Mouse (Mus musculus): ENCODE measurements around the gene N4bp1. TPM values are rescaled to one million over a fixed set of nuclear protein-coding genes. Genes with fewer than 3 reads are reported as not detected.

Gene N4bp1
- polyA plus RNA-seq, 1 experiment from 2014 or later: 11.3 TPM

- H3K4me3 ChIP-seq (ENCODE audit: low read depth, low read length): no peak overlapping the region
- H3K4me1 ChIP-seq (replicated peaks; ENCODE audit: control insufficient read depth, insufficient read depth, low read length): no peaks in the 10 kb centered on the region
- no peak for ATAC-seq (replicated peaks; ENCODE audit: low FRiP score)
- no peak overlapping the region for H3K27ac ChIP-seq (ENCODE audit: low read depth, low read length)
- no peaks in the 10 kb centered on the region for H3K9me3 ChIP-seq (ENCODE audit: control insufficient read depth, low read length)
- no peaks in the 10 kb centered on the region; the same call in 1 of the 2 replicates for H3K36me3 ChIP-seq (ENCODE audit: control insufficient read depth, insufficient read depth, low read length)
- DNase-seq (ENCODE audit: low spot score): no peak
- no peaks in the 10 kb centered on the region for H3K27me3 ChIP-seq (ENCODE audit: control insufficient read depth, insufficient read depth, low read length)
- H3K9ac ChIP-seq (ENCODE audit: low read length): no peak overlapping the region
- H3K4me2 ChIP-seq (ENCODE audit: low read depth, low read length, severe bottlenecking): no peak overlapping the region
- 75% methylated on average over 2 of the region's 2 CpGs for WGBS
Measured at GRCm38 (mm10) chr8:86873151-86873550, 11.9 kb downstream of the N4bp1 start.

GRCm38 (mm10) chr8:86872097-86872815 is 12.8 kb downstream of the N4bp1 start:
- Histone ChIP-seq H3K36me3 (ENCODE audit: control insufficient read depth, insufficient read depth, low read length) (no peaks in the 10 kb centered on the region; the same call in 1 of the 2 replicates), H3K27me3 (ENCODE audit: control insufficient read depth, insufficient read depth, low read length) (no peaks in the 10 kb centered on the region), H3K4me1 (replicated peaks; ENCODE audit: control insufficient read depth, insufficient read depth, low read length) (no peaks in the 10 kb centered on the region), H3K4me2 (ENCODE audit: low read depth, low read length, severe bottlenecking) (no peak overlapping the region), H3K27ac (ENCODE audit: low read depth, low read length) (no peak overlapping the region), H3K9ac (ENCODE audit: low read length) (no peak overlapping the region), H3K9me3 (ENCODE audit: control insufficient read depth, low read length) (no peaks in the 10 kb centered on the region), H3K4me3 (ENCODE audit: low read depth, low read length) (no peak overlapping the region)
- DNase-seq (ENCODE audit: low spot score) (no peak), ATAC-seq (replicated peaks; ENCODE audit: low FRiP score) (no peak)
- 96% methylated on average over 11 of the region's 11 CpGs for WGBS

GRCm38 (mm10) chr8:86871421-86871820 is 13.6 kb downstream of the N4bp1 start:
- Histone ChIP-seq H3K27me3 (ENCODE audit: control insufficient read depth, insufficient read depth, low read length) (no peaks in the 10 kb centered on the region), H3K4me2 (ENCODE audit: low read depth, low read length, severe bottlenecking) (no peak overlapping the region), H3K9me3 (ENCODE audit: control insufficient read depth, low read length) (no peaks in the 10 kb centered on the region), H3K4me1 (replicated peaks; ENCODE audit: control insufficient read depth, insufficient read depth, low read length) (no peaks in the 10 kb centered on the region), H3K4me3 (ENCODE audit: low read depth, low read length) (no peak overlapping the region), H3K9ac (ENCODE audit: low read length) (no peak overlapping the region), H3K36me3 (ENCODE audit: control insufficient read depth, insufficient read depth, low read length) (no peaks in the 10 kb centered on the region; the same call in 1 of the 2 replicates), H3K27ac (ENCODE audit: low read depth, low read length) (no peak overlapping the region)
- no peak for DNase-seq (ENCODE audit: low spot score)
- no peak for ATAC-seq (replicated peaks; ENCODE audit: low FRiP score)
- 98% methylated on average over 2 of the region's 2 CpGs for WGBS

- DNase-seq (ENCODE audit: low spot score) (no peak), ATAC-seq (replicated peaks; ENCODE audit: low FRiP score) (no peak)
- Histone ChIP-seq H3K36me3 (ENCODE audit: control insufficient read depth, insufficient read depth, low read length) (no peaks in the 10 kb centered on the region; the same call in 1 of the 2 replicates), H3K27ac (ENCODE audit: low read depth, low read length) (no peak overlapping the region), H3K9me3 (ENCODE audit: control insufficient read depth, low read length) (no peaks in the 10 kb centered on the region), H3K4me2 (ENCODE audit: low read depth, low read length, severe bottlenecking) (no peak overlapping the region), H3K27me3 (ENCODE audit: control insufficient read depth, insufficient read depth, low read length) (no peaks in the 10 kb centered on the region), H3K4me3 (ENCODE audit: low read depth, low read length) (no peak overlapping the region), H3K4me1 (replicated peaks; ENCODE audit: control insufficient read depth, insufficient read depth, low read length) (no peaks in the 10 kb centered on the region), H3K9ac (ENCODE audit: low read length) (no peak overlapping the region)
- 90% methylated on average over 2 of the region's 2 CpGs for WGBS
Measured at GRCm38 (mm10) chr8:86870771-86871170, 14.3 kb downstream of the N4bp1 start.

- no peak overlapping the region for H3K27ac ChIP-seq (ENCODE audit: low read depth, low read length)
- H3K27me3 ChIP-seq (ENCODE audit: control insufficient read depth, insufficient read depth, low read length): no peaks in the 10 kb centered on the region
- ATAC-seq (replicated peaks; ENCODE audit: low FRiP score) (no peak), DNase-seq (ENCODE audit: low spot score) (no peak)
- H3K4me3 ChIP-seq (ENCODE audit: low read depth, low read length): no peak overlapping the region
- no peak overlapping the region for H3K9ac ChIP-seq (ENCODE audit: low read length)
- no peaks in the 10 kb centered on the region for H3K4me1 ChIP-seq (replicated peaks; ENCODE audit: control insufficient read depth, insufficient read depth, low read length)
- no peaks in the 10 kb centered on the region; the same call in 1 of the 2 replicates for H3K36me3 ChIP-seq (ENCODE audit: control insufficient read depth, insufficient read depth, low read length)
- WGBS: 88% methylated on average over 3 of the region's 3 CpGs
- H3K4me2 ChIP-seq (ENCODE audit: low read depth, low read length, severe bottlenecking): no peak overlapping the region
- no peaks in the 10 kb centered on the region for H3K9me3 ChIP-seq (ENCODE audit: control insufficient read depth, low read length)
Measured at GRCm38 (mm10) chr8:86868041-86868440, 17.0 kb downstream of the N4bp1 start.

GRCm38 (mm10) chr8:86864764-86865163 is 20.3 kb downstream of the N4bp1 start:
- Histone ChIP-seq H3K9me3 (ENCODE audit: control insufficient read depth, low read length) (no peaks in the 10 kb centered on the region), H3K36me3 (ENCODE audit: control insufficient read depth, insufficient read depth, low read length) (no peaks in the 10 kb centered on the region; the same call in 1 of the 2 replicates), H3K4me2 (ENCODE audit: low read depth, low read length, severe bottlenecking) (no peak overlapping the region), H3K27me3 (ENCODE audit: control insufficient read depth, insufficient read depth, low read length) (no peaks in the 10 kb centered on the region), H3K4me3 (ENCODE audit: low read depth, low read length) (no peak overlapping the region), H3K4me1 (replicated peaks; ENCODE audit: control insufficient read depth, insufficient read depth, low read length) (no peaks in the 10 kb centered on the region), H3K9ac (ENCODE audit: low read length) (no peak overlapping the region), H3K27ac (ENCODE audit: low read depth, low read length) (no peak overlapping the region)
- ATAC-seq (replicated peaks; ENCODE audit: low FRiP score): no peak
- WGBS: 84% methylated on average over 4 of the region's 4 CpGs
- no peak for DNase-seq (ENCODE audit: low spot score)

- Histone ChIP-seq H3K4me3 (ENCODE audit: low read depth, low read length) (no peak overlapping the region), H3K9me3 (ENCODE audit: control insufficient read depth, low read length) (no peaks in the 10 kb centered on the region), H3K36me3 (ENCODE audit: control insufficient read depth, insufficient read depth, low read length) (no peaks in the 10 kb centered on the region), H3K9ac (ENCODE audit: low read length) (no peak overlapping the region), H3K4me2 (ENCODE audit: low read depth, low read length, severe bottlenecking) (no peak overlapping the region), H3K27me3 (ENCODE audit: control insufficient read depth, insufficient read depth, low read length) (no peaks in the 10 kb centered on the region), H3K27ac (ENCODE audit: low read depth, low read length) (no peak overlapping the region), H3K4me1 (replicated peaks; ENCODE audit: control insufficient read depth, insufficient read depth, low read length) (no peaks in the 10 kb centered on the region)
- ATAC-seq (replicated peaks; ENCODE audit: low FRiP score) (no peak), DNase-seq (ENCODE audit: low spot score) (no peak)
- WGBS: 93% methylated on average over 4 of the region's 4 CpGs
Measured at GRCm38 (mm10) chr8:86862837-86863236, 22.2 kb downstream of the N4bp1 start.

- H3K36me3 ChIP-seq (ENCODE audit: control insufficient read depth, insufficient read depth, low read length): no peaks in the 10 kb centered on the region
- WGBS: 93% methylated on average over 3 of the region's 3 CpGs
- no peaks in the 10 kb centered on the region for H3K27me3 ChIP-seq (ENCODE audit: control insufficient read depth, insufficient read depth, low read length)
- no peak overlapping the region for H3K27ac ChIP-seq (ENCODE audit: low read depth, low read length)
- H3K4me3 ChIP-seq (ENCODE audit: low read depth, low read length): no peak overlapping the region
- no peaks in the 10 kb centered on the region for H3K4me1 ChIP-seq (replicated peaks; ENCODE audit: control insufficient read depth, insufficient read depth, low read length)
- no peak overlapping the region for H3K9ac ChIP-seq (ENCODE audit: low read length)
- ATAC-seq (replicated peaks; ENCODE audit: low FRiP score): no peak
- H3K9me3 ChIP-seq (ENCODE audit: control insufficient read depth, low read length): no peaks in the 10 kb centered on the region
- no peak overlapping the region for H3K4me2 ChIP-seq (ENCODE audit: low read depth, low read length, severe bottlenecking)
- DNase-seq (ENCODE audit: low spot score): no peak
Measured at GRCm38 (mm10) chr8:86862155-86862816, 22.8 kb downstream of the N4bp1 start.

Measured in forebrain, embryonic 11.5 days (tissue).